In the genomic region with DNA sequence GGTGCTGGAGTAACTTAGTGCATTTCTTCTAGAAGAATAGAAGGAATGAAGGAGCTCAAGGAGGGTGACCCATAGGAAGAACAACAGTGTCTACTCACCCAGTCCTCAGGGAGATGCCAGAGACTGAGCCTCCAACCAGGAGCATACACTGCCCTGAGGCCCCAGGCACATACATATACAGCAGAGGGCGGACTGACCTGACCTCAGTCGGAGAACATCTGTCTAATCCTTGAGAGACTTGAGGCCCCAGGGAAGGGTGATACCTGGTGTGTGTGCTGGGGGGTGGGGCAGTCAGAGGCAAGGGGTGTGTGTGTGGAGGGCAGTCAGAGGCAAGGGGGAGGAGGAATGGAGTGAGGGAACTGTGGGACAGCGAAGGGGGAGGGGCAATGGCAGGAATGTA, we compare ENCODE assay signal across 16 mouse cellular contexts. TPM values are rescaled to one million over a fixed set of nuclear protein-coding genes. Genes with fewer than 3 reads are reported as not detected.
DNase-seq lines count a peak whose midpoint lies in the region; ATAC-seq and TF ChIP-seq lines count a peak whose summit lies in the region.
"Had no signal": no experiment of that assay in that cellular context is flagged by ENCODE, and none has a peak within 500 bp of the region (broad histone marks: within the 10 kb centered on the region; RNA-seq: fewer than 3 reads in every experiment).

No protein-coding gene starts in this region.

- no peaks in the 10 kb centered on the region for H3K79me2 ChIP-seq in heart, adult 2 months (replicated peaks; ENCODE audit: control insufficient read depth, insufficient read depth, low read length)

- H3K27ac ChIP-seq in heart, embryonic 10.5 days = peak overlapping the region; percentile 59; the same call in 1 of the 2 replicates
- H3K27ac ChIP-seq in heart, adult 2 months = no peak overlapping the region
- H3K27ac ChIP-seq in liver, embryonic 12.5 days = no peak overlapping the region
- no peak overlapping the region for H3K27ac ChIP-seq in embryonic facial prominence, embryonic 10.5 days (replicated peaks)
- H3K27ac ChIP-seq in stomach, embryonic 15.5 days = no peak overlapping the region
- H3K27ac ChIP-seq: liver, embryonic 14.5 days had no signal

- ATAC-seq in liver, embryonic 12.5 days = peak; percentile 66; the same call in 1 of the 2 replicates
- peak; percentile 48 for ATAC-seq in stomach, embryonic 15.5 days (ENCODE audit: insufficient read depth, low FRiP score, low read depth)

- no peak for TF ChIP-seq CTCF in heart, adult 2 months (IDR thresholded peaks at IDR 0.05)

- no peaks in the 10 kb centered on the region for H3K9me3 ChIP-seq in heart, embryonic 10.5 days
- H3K9me3 ChIP-seq in liver, embryonic 12.5 days (replicated peaks) = no peaks in the 10 kb centered on the region
- H3K9me3 ChIP-seq in embryonic facial prominence, embryonic 10.5 days = no peaks in the 10 kb centered on the region
- H3K9me3 ChIP-seq in stomach, embryonic 15.5 days = no peaks in the 10 kb centered on the region

- H3K9ac ChIP-seq in heart, adult 2 months (ENCODE audit: low read depth, low read length) = no peak overlapping the region
- no peak overlapping the region for H3K9ac ChIP-seq in liver, embryonic 12.5 days
- no peak overlapping the region for H3K9ac ChIP-seq in stomach, embryonic 15.5 days
- H3K9ac ChIP-seq: liver, embryonic 14.5 days had no signal

- peaks cover 8% of the 10 kb centered on the region; the same call in 1 of the 2 replicates for H3K36me3 ChIP-seq in heart, embryonic 10.5 days
- H3K36me3 ChIP-seq in heart, adult 2 months (ENCODE audit: control insufficient read depth, insufficient read depth, low read length) = peaks cover 2% of the 10 kb centered on the region
- no peaks in the 10 kb centered on the region for H3K36me3 ChIP-seq in liver, embryonic 12.5 days
- H3K36me3 ChIP-seq in embryonic facial prominence, embryonic 10.5 days (replicated peaks) = no peaks in the 10 kb centered on the region
- H3K36me3 ChIP-seq in stomach, embryonic 15.5 days = no peaks in the 10 kb centered on the region

- peak; percentile 78 for DNase-seq in heart, embryonic 10.5 days (ENCODE audit: low spot score)
- DNase-seq in heart, adult 2 months = no peak
- DNase-seq in liver = no peak
- peak; percentile 29 for DNase-seq in embryonic facial prominence, embryonic 10.5 days (ENCODE audit: low spot score)
- no peak for DNase-seq in cerebellum, adult 11 months
- DNase-seq in embryo, embryonic 11 days = no peak
- DNase-seq: cerebellum, postnatal 10 days; gastrocnemius, postnatal 36 days; kidney, postnatal 10 days; layer of hippocampus, adult 9-11 months; lung, postnatal 14 days; right cerebral cortex, postnatal 14 days had no signal

- no peaks in the 10 kb centered on the region for H3K27me3 ChIP-seq in heart, embryonic 10.5 days (ENCODE audit: insufficient read depth, poor library complexity, severe bottlenecking)
- H3K27me3 ChIP-seq in heart, adult 2 months (ENCODE audit: control insufficient read depth, insufficient read depth, low read length) = no peaks in the 10 kb centered on the region
- H3K27me3 ChIP-seq in liver, embryonic 12.5 days (replicated peaks) = no peaks in the 10 kb centered on the region
- H3K27me3 ChIP-seq in embryonic facial prominence, embryonic 10.5 days (replicated peaks; ENCODE audit: low read depth, poor library complexity, severe bottlenecking) = no peaks in the 10 kb centered on the region
- H3K27me3 ChIP-seq in stomach, embryonic 15.5 days (replicated peaks) = no peaks in the 10 kb centered on the region

- 42% methylated on average over 3 of the region's 3 CpGs for WGBS in heart, embryonic 10.5 days
- WGBS in heart, adult 2 months = 67% methylated on average over 3 of the region's 3 CpGs
- WGBS in liver, embryonic 12.5 days (ENCODE audit: insufficient replicate concordance) = 52% methylated on average over 3 of the region's 3 CpGs
- WGBS in embryonic facial prominence, embryonic 10.5 days = 47% methylated on average over 3 of the region's 3 CpGs
- 45% methylated on average over 3 of the region's 3 CpGs for WGBS in stomach, embryonic 15.5 days

- no peak for TF ChIP-seq POLR2A in heart, adult 2 months (IDR thresholded peaks at IDR 0.05; ENCODE audit: insufficient read depth, low read depth, low read length)

- intact Hi-C loops in heart, adult 2 months (cut with DNase I) = no loop called here

- no peak for TF ChIP-seq EP300 in heart, adult 2 months (IDR thresholded peaks at IDR 0.05; ENCODE audit: insufficient read depth, low read depth, low read length)

- H3K4me3 ChIP-seq in heart, embryonic 10.5 days = no peak overlapping the region
- no peak overlapping the region for H3K4me3 ChIP-seq in heart, adult 2 months
- no peak overlapping the region for H3K4me3 ChIP-seq in liver, embryonic 12.5 days
- no peak overlapping the region for H3K4me3 ChIP-seq in embryonic facial prominence, embryonic 10.5 days
- no peak overlapping the region for H3K4me3 ChIP-seq in stomach, embryonic 15.5 days (replicated peaks)
- H3K4me3 ChIP-seq: myocyte had no signal

- peaks cover 29% of the 10 kb centered on the region for H3K4me1 ChIP-seq in heart, embryonic 10.5 days
- H3K4me1 ChIP-seq in heart, adult 2 months (ENCODE audit: control insufficient read depth, insufficient read depth, low read length) = peaks cover 1% of the 10 kb centered on the region; the same call in 1 of the 2 replicates
- H3K4me1 ChIP-seq in liver, embryonic 12.5 days = peaks cover 12% of the 10 kb centered on the region
- peaks cover 7% of the 10 kb centered on the region for H3K4me1 ChIP-seq in embryonic facial prominence, embryonic 10.5 days
- 0 out of 2 replicates have a peak, but pooled peaks cover 3% of the 10 kb centered on the region for H3K4me1 ChIP-seq in stomach, embryonic 15.5 days

- H3K4me2 ChIP-seq in liver, embryonic 12.5 days = no peak overlapping the region
- H3K4me2 ChIP-seq in stomach, embryonic 15.5 days = no peak overlapping the region

RNA-seq across cellular contexts. Expression of a gene that starts 14.8 kb away (rescaled TPM):
- 51.5 and 89.4 TPM in 2 replicates for polyA plus RNA-seq in heart, embryonic 10.5 days (2016; fragmentation: Nextera tagmentation; extraction: Ambion mirVana)
- 100 to 1,000 TPM in 1 of 2 experiments, 10 to 100 TPM in 1; 86.1 to 105 TPM for total RNA-seq in heart, adult 2 months (2021)
- 137 and 153 TPM in 2 replicates for polyA plus RNA-seq in heart, adult 2 months (2012; rRNA removed)
- polyA plus RNA-seq in liver, embryonic 12.5 days (2016; fragmentation: Nextera tagmentation; extraction: Ambion mirVana) = 7.1 and 7.5 TPM in 2 replicates
- polyA plus RNA-seq in embryonic facial prominence, embryonic 10.5 days (2016; fragmentation: Nextera tagmentation; extraction: Ambion mirVana) = 33.4 and 34.9 TPM in 2 replicates
- 184 and 297 TPM in 2 replicates for polyA plus RNA-seq in stomach, embryonic 15.5 days (2015; fragmentation: Nextera tagmentation; extraction: Ambion mirVana)

Comparison
In these comparisons a context has a peak if more than half of its experiments do, and no peak if none do; other contexts are left out.
1. DNase-seq: peak in heart, embryonic 10.5 days (single experiment) and embryonic facial prominence, embryonic 10.5 days (single experiment); none in heart, adult 2 months (0 of 2), liver (single experiment), cerebellum, adult 11 months (single experiment) and embryo, embryonic 11 days (single experiment).